In genomic region chr5:120280991-120281602, GRCm38 (mm10) we compare ENCODE assay signal across 10 mouse cellular contexts.
DNase-seq lines count a peak whose midpoint lies in the region; ATAC-seq and TF ChIP-seq lines count a peak whose summit lies in the region.
"Had no signal": no experiment of that assay in that cellular context is flagged by ENCODE, and none has a peak within 500 bp of the region (broad histone marks: within the 10 kb centered on the region; RNA-seq: fewer than 3 reads in every experiment).

No protein-coding gene starts in this region.

- H3K36me3 ChIP-seq in heart, embryonic 11.5 days (ENCODE audit: control insufficient read depth, insufficient read depth, low read length), result no peaks in the 10 kb centered on the region
- no peaks in the 10 kb centered on the region for H3K36me3 ChIP-seq in hindbrain, postnatal 0 days (ENCODE audit: insufficient read depth, low read length)
- no peaks in the 10 kb centered on the region for H3K36me3 ChIP-seq in neural tube, embryonic 11.5 days (ENCODE audit: control insufficient read depth, insufficient read depth, low read length)
- no peaks in the 10 kb centered on the region for H3K36me3 ChIP-seq in intestine, embryonic 15.5 days
- H3K36me3 ChIP-seq: liver, embryonic 13.5 days had no signal

- no peak for DNase-seq in heart, adult 9 months (ENCODE audit: low spot score in 2 of 2)
- peak; percentile 34 for DNase-seq in embryo, embryonic 9.5 days (ENCODE audit: extremely low spot score)
- DNase-seq in hindbrain, postnatal 0 days (ENCODE audit: low spot score), result no peak
- DNase-seq in neural tube, embryonic 11.5 days (ENCODE audit: low spot score), result peak; percentile 60
- no peak for DNase-seq in cerebellum, adult 2 months
- no peak for DNase-seq in natural killer cell, adult 2 months (ENCODE audit: low spot score in 2 of 2)
- DNase-seq: gastrocnemius, postnatal 14 days; liver, embryonic 13.5 days had no signal

- H3K27me3 ChIP-seq in heart, embryonic 11.5 days (ENCODE audit: control insufficient read depth, insufficient read depth, low read length), result peaks cover 63% of the 10 kb centered on the region
- peaks cover 5% of the 10 kb centered on the region for H3K27me3 ChIP-seq in hindbrain, postnatal 0 days (ENCODE audit: insufficient read depth, low read length)
- H3K27me3 ChIP-seq in neural tube, embryonic 11.5 days (ENCODE audit: control insufficient read depth, insufficient read depth, low read length), result peaks cover 16% of the 10 kb centered on the region
- H3K27me3 ChIP-seq in cerebellum, adult 2 months (ENCODE audit: control insufficient read depth, insufficient read depth, low read length), result no peaks in the 10 kb centered on the region; the same call in 1 of the 2 replicates
- H3K27me3 ChIP-seq in intestine, embryonic 15.5 days (replicated peaks), result peaks cover 51% of the 10 kb centered on the region

- WGBS in heart, embryonic 11.5 days (ENCODE audit: insufficient replicate concordance), result 3% methylated on average over 22 of the region's 22 CpGs
- 5% methylated on average over 22 of the region's 22 CpGs for WGBS in hindbrain, postnatal 0 days
- 1% methylated on average over 22 of the region's 22 CpGs for WGBS in neural tube, embryonic 11.5 days
- WGBS in cerebellum, adult 2 months, result 23% methylated on average over 22 of the region's 22 CpGs
- 8% methylated on average over 22 of the region's 22 CpGs for WGBS in intestine, embryonic 15.5 days

- TF ChIP-seq CTCF in hindbrain, postnatal 0 days (IDR thresholded peaks at IDR 0.05; ENCODE audit: low read depth), result no peak
- no peak for TF ChIP-seq CTCF in cerebellum, adult 2 months (IDR thresholded peaks at IDR 0.05; ENCODE audit: borderline replicate concordance, insufficient read depth, low read depth, low read length)

- no peak overlapping the region for H3K9ac ChIP-seq in heart, embryonic 11.5 days (ENCODE audit: low read depth, low read length)
- no peak overlapping the region for H3K9ac ChIP-seq in hindbrain, postnatal 0 days (replicated peaks; ENCODE audit: low read length)
- no peak overlapping the region for H3K9ac ChIP-seq in neural tube, embryonic 11.5 days (ENCODE audit: low read length)
- no peak overlapping the region for H3K9ac ChIP-seq in intestine, embryonic 15.5 days
- H3K9ac ChIP-seq: liver, embryonic 13.5 days had no signal

- no peaks in the 10 kb centered on the region for H3K9me3 ChIP-seq in heart, embryonic 11.5 days (replicated peaks; ENCODE audit: control insufficient read depth, low read length)
- no peaks in the 10 kb centered on the region for H3K9me3 ChIP-seq in hindbrain, postnatal 0 days (ENCODE audit: low read length)
- no peaks in the 10 kb centered on the region for H3K9me3 ChIP-seq in neural tube, embryonic 11.5 days (ENCODE audit: control insufficient read depth, low read length)
- no peaks in the 10 kb centered on the region for H3K9me3 ChIP-seq in intestine, embryonic 15.5 days
- H3K9me3 ChIP-seq: liver, embryonic 13.5 days had no signal

- TF ChIP-seq POLR2A in cerebellum, adult 2 months (IDR thresholded peaks at IDR 0.05; ENCODE audit: borderline replicate concordance, insufficient read depth, low read length), result no peak

- peak overlapping the region; percentile 39 for H3K4me2 ChIP-seq in heart, embryonic 11.5 days
- H3K4me2 ChIP-seq in hindbrain, postnatal 0 days (ENCODE audit: low read depth, low read length), result peak overlapping the region; percentile 13; the same call in 1 of the 2 replicates
- peak overlapping the region; percentile 24; the same call in 1 of the 2 replicates for H3K4me2 ChIP-seq in neural tube, embryonic 11.5 days (ENCODE audit: low read depth)
- H3K4me2 ChIP-seq in intestine, embryonic 15.5 days (replicated peaks), result no peak overlapping the region
- H3K4me2 ChIP-seq: liver, embryonic 13.5 days had no signal

- no peak overlapping the region for H3K27ac ChIP-seq in heart, embryonic 11.5 days (ENCODE audit: low read depth, low read length)
- 0 out of 2 replicates have a peak overlapping the region, but pooled peaks have one; percentile 41 for H3K27ac ChIP-seq in hindbrain, postnatal 0 days
- 0 out of 2 replicates have a peak overlapping the region, but pooled peaks have one; percentile 72 for H3K27ac ChIP-seq in neural tube, embryonic 11.5 days (ENCODE audit: low read depth, low read length)
- no peak overlapping the region for H3K27ac ChIP-seq in cerebellum, adult 2 months (ENCODE audit: insufficient read depth, low read length)
- no peak overlapping the region for H3K27ac ChIP-seq in intestine, embryonic 15.5 days
- H3K27ac ChIP-seq: liver, embryonic 13.5 days had no signal

- ATAC-seq in heart, embryonic 11.5 days (replicated peaks; ENCODE audit: insufficient number of reproducible peaks, low FRiP score, low TSS enrichment), result no peak
- no peak for ATAC-seq in hindbrain, postnatal 0 days
- no peak for ATAC-seq in neural tube, embryonic 11.5 days (ENCODE audit: insufficient read depth, low FRiP score, low TSS enrichment)
- no peak for ATAC-seq in intestine, embryonic 15.5 days

- no peak overlapping the region for H3K4me3 ChIP-seq in heart, embryonic 11.5 days (ENCODE audit: low read depth, low read length)
- H3K4me3 ChIP-seq in hindbrain, postnatal 0 days (ENCODE audit: low read length), result no peak overlapping the region
- no peak overlapping the region for H3K4me3 ChIP-seq in neural tube, embryonic 11.5 days (ENCODE audit: low read depth, low read length)
- H3K4me3 ChIP-seq in cerebellum, adult 2 months (replicated peaks; ENCODE audit: insufficient read depth, low read depth, low read length), result no peak overlapping the region
- H3K4me3 ChIP-seq in intestine, embryonic 15.5 days (replicated peaks), result no peak overlapping the region
- H3K4me3 ChIP-seq: liver, embryonic 13.5 days had no signal

- H3K4me1 ChIP-seq in heart, embryonic 11.5 days (ENCODE audit: control insufficient read depth, insufficient read depth, low read length), result peaks cover 10% of the 10 kb centered on the region
- 0 out of 2 replicates have a peak, but pooled peaks cover 13% of the 10 kb centered on the region for H3K4me1 ChIP-seq in hindbrain, postnatal 0 days (ENCODE audit: insufficient read depth, low read length)
- H3K4me1 ChIP-seq in neural tube, embryonic 11.5 days (ENCODE audit: control insufficient read depth, insufficient read depth, low read length), result peaks cover 18% of the 10 kb centered on the region
- no peaks in the 10 kb centered on the region; the same call in 1 of the 2 replicates for H3K4me1 ChIP-seq in cerebellum, adult 2 months (ENCODE audit: control insufficient read depth, insufficient read depth, low read length)
- no peaks in the 10 kb centered on the region; the same call in 1 of the 2 replicates for H3K4me1 ChIP-seq in intestine, embryonic 15.5 days (replicated peaks)
- H3K4me1 ChIP-seq: liver, embryonic 13.5 days had no signal

Comparison
In these comparisons a context has a peak if more than half of its experiments do, and no peak if none do; other contexts are left out.
1. H3K27ac ChIP-seq: peak in hindbrain, postnatal 0 days (single experiment) and neural tube, embryonic 11.5 days (single experiment); none in heart, embryonic 11.5 days (single experiment), cerebellum, adult 2 months (single experiment) and intestine, embryonic 15.5 days (single experiment).
2. DNase-seq: peak in embryo, embryonic 9.5 days (single experiment) and neural tube, embryonic 11.5 days (single experiment); none in heart, adult 9 months (0 of 2), hindbrain, postnatal 0 days (single experiment), cerebellum, adult 2 months (0 of 2) and natural killer cell, adult 2 months (0 of 2).